Mouse (Mus musculus) lung, adult 2 months (tissue): ENCODE measurements at regions not wholly inside any gene's neighbourhood (a gene's known extent, or its start where the extent isn't known, plus 50 kb on each side); places are given as distances from the start of the nearest gene placed in this dataset.

Source experiments
- CTCF ChIP-seq: fragments of 200-500 bp; IDR thresholded peaks from 2 replicates; pipeline ENCODE4 v1.5.1; 2011; ENCODE audit warnings: mild to moderate bottlenecking, low read length, control low read depth; ENCODE audit not compliant: insufficient read depth
- POLR2A ChIP-seq: fragments of 200-500 bp; IDR thresholded peaks from 2 replicates; pipeline ENCODE4 v1.6.1; 2011; ENCODE audit warnings: low read depth, mild to moderate bottlenecking, control low read depth, low read length, borderline replicate concordance; ENCODE audit errors: extremely low read depth

GRCm38 (mm10) chr15:5517244-5517966 lies 273.4 kb upstream of the Ptger4 start:
- TF ChIP-seq CTCF (no peak), POLR2A (no peak)
